Mouse (Mus musculus) embryo, embryonic 11 days (tissue): ENCODE measurements around the gene Trim7.
A peak's percentile ranks its signal among the peaks of the same experiment; 100 is the strongest.
"Not testable (repeated sequence)": the region's sequence is repeated elsewhere in the genome, so short reads cannot be mapped to it uniquely, and the experiment has no call there.

Source experiments
- DNase-seq: peaks from one replicate; pipeline ENCODE4 v3.0.0-alpha.2; 2015

The Trim7 gene

GRCm38 (mm10) chr11:48827926-48828325, 2.0 kb downstream of the Trim7 start:
- no peak for DNase-seq

DNA sequence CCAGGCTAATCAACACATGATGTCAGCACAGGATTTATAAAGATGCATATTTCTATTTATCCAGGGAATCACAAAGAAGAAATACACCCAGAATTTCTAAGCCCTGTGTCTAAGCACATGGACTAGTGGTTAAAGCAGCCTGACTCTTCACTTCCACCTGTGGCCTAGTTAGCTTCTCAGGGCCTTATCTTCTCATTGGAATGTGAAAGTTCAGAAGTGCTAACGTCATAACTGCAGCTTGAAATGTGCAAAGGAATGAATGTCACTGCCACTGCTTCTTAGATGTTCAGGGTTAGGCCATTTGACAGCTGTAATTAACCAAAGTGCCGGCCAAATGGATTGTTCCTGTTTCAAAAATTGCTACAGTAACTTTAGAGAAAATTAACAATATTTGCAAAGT, 4.3 kb downstream of the Trim7 start:
- DNase-seq: no peak

DNA sequence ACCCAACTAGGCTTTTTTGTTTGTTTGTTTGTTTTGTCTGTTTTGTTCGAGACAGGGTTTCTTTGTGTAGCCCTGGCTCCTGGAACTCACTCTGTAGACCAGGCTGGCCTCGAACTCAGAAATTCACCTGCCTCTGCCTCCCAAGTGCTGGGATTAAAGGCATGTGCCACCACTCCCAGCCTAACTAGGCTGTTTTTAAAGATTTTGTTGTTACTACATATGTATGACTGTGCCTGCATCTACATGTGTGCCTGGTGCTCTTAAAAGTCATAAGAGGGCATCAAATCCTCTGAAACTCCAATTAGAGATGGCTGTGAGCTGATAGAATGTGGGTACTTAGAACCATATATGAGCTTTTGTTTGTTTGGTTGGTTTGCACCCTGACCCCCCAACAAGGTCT, 5.3 kb downstream of the Trim7 start:
- no peak for DNase-seq

- DNase-seq: no peak
Measured at GRCm38 (mm10) chr11:48833078-48833730, 7.3 kb downstream of the Trim7 start.

GRCm38 (mm10) chr11:48833731-48834639, 8.0 kb downstream of the Trim7 start:
- peak; percentile 88 for DNase-seq

DNA sequence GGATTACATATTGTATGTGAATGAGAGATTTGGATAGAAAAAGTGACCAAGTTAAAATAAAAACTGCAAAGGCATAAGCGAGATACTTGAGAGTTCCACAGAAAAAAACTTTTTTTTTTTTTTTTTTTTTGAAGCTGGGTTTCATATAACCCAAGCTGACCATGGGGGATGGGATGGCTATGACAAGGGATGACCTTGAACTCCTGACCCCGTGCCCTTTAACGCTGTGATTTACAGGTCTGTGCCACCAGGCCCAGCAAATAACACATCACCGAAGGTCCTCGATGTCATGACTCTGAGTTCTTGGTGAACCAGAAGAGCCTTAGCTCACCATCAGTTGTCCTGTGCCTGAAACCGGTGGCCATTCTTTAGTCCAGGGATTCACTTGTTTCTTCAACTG, 10.0 kb downstream of the Trim7 start:
- DNase-seq: no peak

- no peak for DNase-seq
Measured at GRCm38 (mm10) chr11:48836990-48837309, 11.0 kb downstream of the Trim7 start.

GRCm38 (mm10) chr11:48837310-48838180, 11.6 kb downstream of the Trim7 start:
- peak; percentile 68 for DNase-seq

DNA sequence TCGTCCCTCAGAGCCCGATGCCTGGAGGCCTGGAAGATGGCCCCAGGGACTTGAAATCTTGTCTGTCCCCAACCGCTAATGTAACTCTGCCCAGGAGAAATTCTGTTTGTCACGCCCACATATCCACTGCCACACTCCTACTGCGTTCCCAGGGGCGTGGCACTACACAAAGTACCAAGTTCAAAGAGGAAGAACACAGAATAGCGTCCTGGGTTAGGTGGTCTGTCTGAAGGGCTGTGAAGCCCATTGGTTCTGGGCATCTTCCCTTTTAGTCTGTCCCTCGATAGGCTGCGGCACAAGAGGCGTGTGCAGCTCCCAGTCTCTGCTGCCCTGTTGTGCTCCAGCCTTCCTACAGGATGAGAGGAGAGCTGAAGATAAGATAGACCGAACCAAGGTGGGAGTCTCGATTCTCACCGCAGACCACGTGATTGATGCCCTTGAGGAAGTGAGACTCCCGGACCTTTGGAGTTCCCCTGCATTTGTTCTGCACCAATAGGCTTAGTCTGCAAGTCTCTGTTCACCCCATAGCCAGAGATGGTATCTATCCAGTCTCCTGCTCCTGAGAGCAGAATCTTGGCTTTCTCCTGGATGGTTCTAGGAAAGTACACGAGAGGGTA, 12.3 kb downstream of the Trim7 start:
- DNase-seq: peak; percentile 42

DNA sequence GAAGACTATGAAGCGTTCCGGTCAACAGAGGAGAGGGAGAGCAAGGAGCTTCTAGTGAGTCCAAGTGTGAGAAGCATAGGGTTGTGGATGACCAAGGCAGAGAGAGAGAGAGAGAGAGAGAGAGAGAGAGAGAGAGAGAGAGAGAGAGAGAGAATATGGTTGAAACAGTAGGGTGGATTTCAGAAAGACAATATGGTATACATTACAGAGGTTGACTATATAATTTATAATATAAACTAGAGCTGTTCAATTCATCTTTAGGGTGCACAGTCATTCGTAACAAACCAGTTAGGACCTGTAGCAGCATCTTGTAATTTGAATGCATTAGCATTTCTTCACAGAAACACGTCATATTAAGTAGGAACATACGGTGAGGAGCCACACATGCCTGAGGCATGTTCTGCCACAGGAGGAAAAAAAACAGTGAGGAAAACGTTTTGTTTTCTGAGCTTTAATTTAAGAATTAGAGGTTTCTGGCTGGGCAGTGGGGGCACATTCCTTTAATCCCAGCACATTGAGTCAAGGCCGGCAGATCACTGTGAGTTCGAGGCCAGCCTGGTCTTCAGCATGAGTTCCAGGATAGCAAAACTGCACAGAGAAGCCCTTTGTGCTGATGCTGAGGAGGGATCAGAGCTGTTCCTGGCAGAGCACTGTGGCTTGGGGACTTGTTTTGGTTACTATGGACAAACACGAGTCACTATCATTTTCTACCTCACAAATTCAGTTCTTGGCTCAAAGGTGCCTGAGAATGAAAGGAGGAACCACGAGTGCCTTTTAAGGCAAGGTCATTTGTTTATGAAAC, 13.1 kb downstream of the Trim7 start:
- no peak for DNase-seq

DNA sequence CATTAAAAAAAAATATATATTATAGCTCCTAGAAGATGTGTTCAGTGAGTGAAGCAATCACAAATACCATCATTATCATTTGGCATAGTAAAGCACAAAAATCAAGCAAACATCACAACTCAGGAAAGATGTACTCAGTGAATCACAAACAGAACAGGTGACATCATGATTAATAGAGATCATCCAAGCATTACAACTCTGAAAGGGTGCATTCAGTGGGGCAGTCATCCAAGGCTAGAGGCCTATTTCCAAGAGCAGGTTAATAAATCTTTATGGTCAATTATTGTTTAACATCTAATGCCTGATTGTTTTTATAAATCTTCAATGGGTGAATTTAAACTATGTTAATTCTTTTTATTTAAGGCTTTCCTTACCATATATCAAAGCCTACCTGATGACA, 14.9 kb downstream of the Trim7 start:
- no peak for DNase-seq

DNA sequence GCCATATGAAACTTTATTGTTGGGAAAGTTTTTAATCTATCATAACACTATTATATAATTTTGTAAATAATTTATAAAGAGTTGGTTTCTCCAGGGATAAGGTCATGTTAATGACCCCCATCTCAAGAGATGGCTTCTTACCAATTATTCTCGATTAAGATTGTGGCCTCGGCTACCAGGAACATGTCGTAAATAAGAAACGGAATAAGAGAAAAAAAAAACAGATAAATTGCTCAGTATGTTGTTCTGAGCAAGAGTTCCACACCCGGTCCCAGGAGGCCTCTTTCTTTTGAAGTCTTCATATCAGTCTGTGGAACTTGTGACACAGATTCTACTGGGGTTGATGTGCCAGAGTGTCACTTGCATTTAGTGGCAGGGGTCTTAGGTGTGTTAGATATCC, 15.3 kb downstream of the Trim7 start:
- no peak for DNase-seq

GRCm38 (mm10) chr11:48842378-48842792, 16.4 kb downstream of the Trim7 start:
- DNase-seq: no peak

- DNase-seq: no peak
Measured at GRCm38 (mm10) chr11:48843202-48843601, 17.3 kb downstream of the Trim7 start.

DNA sequence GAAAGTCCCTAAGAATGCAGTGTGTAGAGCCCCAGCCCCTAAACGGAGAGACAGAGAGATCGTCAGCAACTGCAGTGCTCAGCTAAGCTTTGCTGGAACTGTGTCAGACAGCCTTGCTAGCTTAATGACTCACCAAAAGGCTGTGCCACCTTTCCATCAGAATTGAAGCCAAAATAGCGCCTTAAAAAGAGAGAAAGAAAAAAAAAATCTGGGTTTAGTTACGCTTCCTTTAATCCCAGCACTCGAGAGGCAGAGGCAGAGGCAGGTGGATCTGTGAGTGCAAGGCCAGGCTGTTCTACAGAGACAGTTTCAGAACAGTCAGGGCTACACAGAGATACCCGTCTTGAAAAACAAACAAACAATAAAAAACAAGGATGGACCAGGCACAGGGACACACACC, 18.4 kb downstream of the Trim7 start:
- no peak for DNase-seq

DNA sequence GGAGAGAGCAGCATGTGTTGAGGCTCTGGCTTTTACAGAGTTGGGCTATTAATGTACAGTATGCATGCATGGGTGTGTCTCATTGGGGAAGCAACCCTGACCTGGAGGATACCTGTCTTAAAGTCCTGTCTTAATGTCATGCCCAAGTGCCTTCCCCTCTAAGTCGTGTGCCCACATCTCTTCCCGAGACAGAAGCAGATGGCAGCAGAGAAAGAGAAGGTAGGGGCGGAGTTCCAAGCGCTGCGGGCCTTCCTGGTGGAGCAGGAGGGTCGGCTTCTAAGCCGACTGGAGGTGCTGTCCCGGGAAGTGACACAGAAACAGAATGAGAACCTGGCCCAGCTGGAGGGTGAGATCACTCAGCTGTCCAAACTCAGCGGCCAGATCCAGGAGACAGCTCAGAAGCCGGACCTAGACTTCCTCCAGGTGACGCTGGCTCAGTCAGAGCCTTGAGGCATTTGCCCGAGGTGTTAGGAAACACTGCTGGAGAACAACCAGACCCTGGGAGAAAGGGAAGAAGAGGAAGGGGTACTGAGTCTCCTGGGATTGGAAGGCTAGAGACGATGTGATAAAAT, 19.4 kb downstream of the Trim7 start:
- no peak for DNase-seq

DNA sequence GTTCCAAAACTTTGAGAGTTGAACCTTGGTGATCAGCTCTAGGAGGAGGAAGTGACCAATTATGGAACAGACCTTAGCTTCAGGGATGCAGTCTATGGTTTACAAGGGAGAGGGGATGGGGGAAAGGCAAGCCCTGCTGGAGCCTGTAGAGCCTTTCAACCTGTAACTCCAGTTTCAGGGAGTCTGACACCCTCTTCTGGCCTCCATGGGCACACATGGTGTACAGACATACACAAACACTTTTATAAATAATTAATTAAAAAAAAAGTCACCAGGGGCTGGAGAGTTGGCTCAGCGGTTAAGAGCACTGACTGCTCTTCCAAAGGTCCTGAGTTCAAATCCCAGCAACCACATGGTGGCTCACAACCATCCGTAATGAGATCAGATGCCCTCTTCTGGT, 20.4 kb downstream of the Trim7 start:
- not testable (repeated sequence) for DNase-seq

- no peak for DNase-seq
Measured at GRCm38 (mm10) chr11:48846881-48847280, 20.9 kb downstream of the Trim7 start.

- no peak for DNase-seq
Measured at GRCm38 (mm10) chr11:48850240-48850639, 24.3 kb downstream of the Trim7 start.

DNA sequence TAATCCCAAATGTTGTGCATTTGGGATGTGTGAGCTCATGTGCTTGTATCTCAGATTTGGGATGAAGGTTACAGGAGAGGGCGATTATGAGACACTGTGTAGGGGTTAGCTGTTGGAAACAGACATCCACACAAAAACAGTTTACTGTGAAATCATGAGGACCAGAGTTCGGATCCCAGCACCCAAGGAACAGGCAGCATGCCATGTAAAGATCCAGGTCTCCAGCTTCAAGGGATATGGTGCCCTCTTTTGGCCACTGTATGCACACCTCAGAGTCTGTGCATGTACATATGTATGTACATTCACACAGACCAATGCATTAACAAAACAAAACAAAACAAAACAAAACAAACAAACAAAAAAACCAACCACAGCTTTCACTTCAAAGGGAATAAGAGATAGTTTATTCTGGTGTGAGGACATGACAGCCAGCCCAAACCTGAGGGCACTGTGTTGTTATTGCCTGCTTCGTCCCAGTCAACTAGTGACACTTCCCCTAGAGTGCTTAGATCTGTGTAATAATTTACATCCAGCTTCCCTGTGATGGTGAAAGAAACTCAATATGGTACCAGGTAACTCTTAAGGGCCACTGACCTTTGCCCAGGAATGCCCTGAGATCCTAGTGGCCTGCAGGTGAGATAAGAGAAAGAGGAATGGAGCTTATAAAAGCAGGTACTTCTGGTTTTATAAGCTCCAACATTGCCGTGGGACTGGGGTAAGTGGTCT, 25.5 kb downstream of the Trim7 start:
- DNase-seq: no peak

GRCm38 (mm10) chr11:48852190-48852589, 26.2 kb downstream of the Trim7 start:
- DNase-seq: no peak
